Mouse (Mus musculus): ENCODE results near the gene Ksr1.

- TF ChIP-seq POLR2A (IDR thresholded peaks at IDR 0.05; ENCODE audit: low read depth, low read length) (no peak), CTCF (IDR thresholded peaks at IDR 0.05; ENCODE audit: extremely low read depth, insufficient read depth, insufficient read length, insufficient replicate concordance) (no peak)
Observed at GRCm38 (mm10) chr11:79114061-79114460, 32.1 kb downstream of the Ksr1 start.
